Mouse (Mus musculus) intestine, embryonic 15.5 days (tissue): ENCODE data around the gene Dcun1d1. TPM values are rescaled to one million over a fixed set of nuclear protein-coding genes. Genes with fewer than 3 reads are reported as not detected.

Experiments used
- ATAC-seq: fragments of 200-750 bp; cut with Nextera tagmentation; 2 replicates; pipeline ENCODE4 v1.8.0; 2017; ENCODE audit warnings: moderate TSS enrichment, moderate library complexity
- H3K27ac ChIP-seq: fragments of 300-500 bp; sonication (generic); 2 replicates; pipeline ENCODE4 v1.5.1; 2015; ENCODE audit warnings: mild to moderate bottlenecking, inconsistent platforms
- H3K27me3 ChIP-seq: fragments of 300-500 bp; sonication (generic); replicated peaks from 2 replicates; pipeline ENCODE4 v1.6.1; 2015; ENCODE audit warnings: inconsistent platforms
- H3K36me3 ChIP-seq: fragments of 300-500 bp; sonication (generic); 2 replicates; pipeline ENCODE4 v1.6.1; 2015; ENCODE audit warnings: inconsistent platforms
- H3K4me1 ChIP-seq: fragments of 300-500 bp; sonication (generic); replicated peaks from 2 replicates; pipeline ENCODE4 v1.6.1; 2015; ENCODE audit warnings: inconsistent platforms
- H3K4me2 ChIP-seq: fragments of 300-500 bp; sonication (generic); replicated peaks from 2 replicates; pipeline ENCODE4 v1.6.1; 2015; ENCODE audit warnings: mild to moderate bottlenecking, inconsistent platforms
- H3K4me3 ChIP-seq: fragments of 300-500 bp; sonication (generic); replicated peaks from 2 replicates; pipeline ENCODE4 v1.5.1; 2015; ENCODE audit warnings: inconsistent platforms
- H3K9ac ChIP-seq: fragments of 300-500 bp; sonication (generic); 2 replicates; pipeline ENCODE4 v1.6.1; 2015; ENCODE audit warnings: inconsistent platforms
- H3K9me3 ChIP-seq: fragments of 300-500 bp; sonication (generic); 2 replicates; pipeline ENCODE4 v1.6.1; 2016; ENCODE audit warnings: inconsistent platforms
- WGBS: fragments of 180-500 bp; shearing (Covaris S2); methylation state at CpG from one replicate; pipeline ENCODE4 v1.1.7; 2015; 5-methylcytosine and 5-hydroxymethylcytosine counted together
- polyA plus RNA-seq: library from polyadenylated mRNA; unstranded; fragments of >200 nt; fragmentation: Nextera tagmentation; extraction: Ambion mirVana; gene quantifications from 2 replicates; pipeline ENCODE4 v1.2.1, GENCODE M21; 2015

Gene Dcun1d1
- polyA plus RNA-seq, 1 experiment from 2014 or later: 105 TPM

DNA sequence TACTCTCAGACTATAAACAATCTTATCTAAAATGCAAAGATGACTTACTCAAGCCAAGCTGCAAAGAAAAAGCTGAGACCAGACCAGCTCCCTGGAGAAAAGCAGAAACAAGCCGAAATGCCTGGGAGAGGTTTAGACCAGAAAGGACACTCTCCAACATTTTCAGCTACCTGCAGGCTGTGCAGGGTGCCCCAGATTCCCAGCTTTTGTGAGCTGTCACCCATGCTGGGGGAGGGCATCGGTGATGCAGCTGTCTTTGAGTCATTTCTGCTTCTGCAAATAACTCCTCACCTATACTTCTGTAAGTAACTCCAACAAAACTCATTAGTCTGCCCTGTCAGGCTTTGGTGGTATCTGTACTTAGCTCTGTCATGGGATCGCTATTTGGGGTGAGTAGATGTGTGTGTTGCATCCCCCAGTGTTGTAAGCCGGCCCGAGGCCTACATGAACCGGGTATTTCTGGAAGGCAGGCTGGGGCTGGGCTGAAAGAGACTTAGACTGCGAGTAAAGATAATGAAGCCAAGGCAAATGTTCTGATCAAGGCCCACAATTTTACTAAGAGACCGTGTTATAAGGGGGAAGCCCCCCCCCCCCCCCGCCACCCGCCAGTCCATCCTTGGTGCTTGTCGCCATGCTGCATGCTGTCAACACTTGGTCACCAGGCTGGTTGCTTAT, 17.8 kb upstream of the Dcun1d1 start:
- Histone ChIP-seq H3K4me3 (no peak overlapping the region), H3K9ac (no peak overlapping the region), H3K4me1 (no peaks in the 10 kb centered on the region), H3K4me2 (no peak overlapping the region), H3K36me3 (no peaks in the 10 kb centered on the region), H3K27ac (no peak overlapping the region), H3K9me3 (no peaks in the 10 kb centered on the region), H3K27me3 (no peaks in the 10 kb centered on the region)
- 93% methylated on average over 11 of the region's 11 CpGs for WGBS
- ATAC-seq: no peak

DNA sequence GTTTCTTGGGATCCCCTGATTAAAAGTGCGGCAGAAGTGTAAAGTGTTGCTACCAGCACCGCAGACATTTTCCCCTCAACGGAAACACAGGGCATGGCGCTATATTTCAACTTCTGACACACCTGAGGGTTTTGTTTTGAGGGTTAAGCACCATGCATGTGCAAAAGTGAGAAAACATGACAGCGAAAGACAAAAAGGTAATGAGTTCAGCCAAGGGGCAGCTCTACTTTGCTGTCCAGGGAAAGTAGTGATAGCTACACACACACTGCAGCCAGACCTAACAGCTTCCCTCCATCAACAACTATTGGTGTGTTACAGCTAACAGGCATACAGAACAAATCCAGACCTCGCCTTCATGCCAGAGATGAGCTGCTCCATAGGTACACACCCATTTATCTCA, 16.6 kb upstream of the Dcun1d1 start:
- H3K4me3 ChIP-seq: no peak overlapping the region
- no peaks in the 10 kb centered on the region for H3K36me3 ChIP-seq
- no peaks in the 10 kb centered on the region for H3K27me3 ChIP-seq
- H3K9ac ChIP-seq: no peak overlapping the region
- H3K9me3 ChIP-seq: no peaks in the 10 kb centered on the region
- no peak for ATAC-seq
- H3K4me2 ChIP-seq: no peak overlapping the region
- H3K27ac ChIP-seq: no peak overlapping the region
- H3K4me1 ChIP-seq: no peaks in the 10 kb centered on the region
- 80% methylated on average over 6 of the region's 6 CpGs for WGBS

DNA sequence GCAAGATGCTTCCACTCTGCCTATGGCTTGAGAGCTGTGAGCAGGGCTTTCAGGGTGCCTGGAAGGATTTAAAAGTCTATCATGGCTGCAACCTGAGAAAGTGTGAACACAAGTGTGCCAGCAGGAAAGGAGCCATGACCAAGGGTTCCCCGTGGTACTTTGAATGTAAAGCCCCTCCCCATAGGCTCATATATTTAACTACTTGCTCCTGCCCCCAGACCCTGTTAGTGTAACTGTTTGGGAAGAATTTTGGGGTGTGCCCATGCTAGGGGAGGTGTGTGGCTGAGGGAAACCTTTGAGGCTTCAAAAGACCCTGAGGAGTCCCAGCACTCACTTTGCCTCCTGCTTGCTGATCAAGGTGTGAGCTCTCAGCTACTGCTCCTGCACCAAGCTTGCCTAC, 15.9 kb upstream of the Dcun1d1 start:
- no peak overlapping the region for H3K27ac ChIP-seq
- whole genome bisulfite sequencing: 48% methylated on average over 1 of the region's 1 CpGs
- H3K9me3 ChIP-seq: no peaks in the 10 kb centered on the region

GRCm38 (mm10) chr3:35948197-35948596, 11.0 kb upstream of the Dcun1d1 start:
- Histone ChIP-seq H3K4me1 (no peaks in the 10 kb centered on the region), H3K9ac (no peak overlapping the region), H3K4me3 (no peak overlapping the region), H3K27me3 (no peaks in the 10 kb centered on the region), H3K27ac (no peak overlapping the region), H3K9me3 (no peaks in the 10 kb centered on the region), H3K4me2 (no peak overlapping the region), H3K36me3 (no peaks in the 10 kb centered on the region)
- ATAC-seq: no peak
- 92% methylated on average over 7 of the region's 7 CpGs for WGBS

More for the DNA sequence above, 15.9 kb upstream of the Dcun1d1 start:
- Histone ChIP-seq H3K9ac (no peak overlapping the region), H3K4me2 (no peak overlapping the region), H3K4me1 (no peaks in the 10 kb centered on the region), H3K36me3 (no peaks in the 10 kb centered on the region), H3K27me3 (no peaks in the 10 kb centered on the region), H3K4me3 (no peak overlapping the region)
- no peak for ATAC-seq

- Histone ChIP-seq H3K4me2 (no peak overlapping the region), H3K27me3 (no peaks in the 10 kb centered on the region), H3K4me1 (no peaks in the 10 kb centered on the region), H3K27ac (no peak overlapping the region), H3K4me3 (no peak overlapping the region), H3K36me3 (peaks cover 10% of the 10 kb centered on the region; the same call in 1 of the 2 replicates), H3K9ac (no peak overlapping the region), H3K9me3 (no peaks in the 10 kb centered on the region)
- no peak for ATAC-seq
- 80% methylated on average over 4 of the region's 4 CpGs for WGBS
Observed at GRCm38 (mm10) chr3:35940520-35941135, 3.4 kb upstream of the Dcun1d1 start.

DNA sequence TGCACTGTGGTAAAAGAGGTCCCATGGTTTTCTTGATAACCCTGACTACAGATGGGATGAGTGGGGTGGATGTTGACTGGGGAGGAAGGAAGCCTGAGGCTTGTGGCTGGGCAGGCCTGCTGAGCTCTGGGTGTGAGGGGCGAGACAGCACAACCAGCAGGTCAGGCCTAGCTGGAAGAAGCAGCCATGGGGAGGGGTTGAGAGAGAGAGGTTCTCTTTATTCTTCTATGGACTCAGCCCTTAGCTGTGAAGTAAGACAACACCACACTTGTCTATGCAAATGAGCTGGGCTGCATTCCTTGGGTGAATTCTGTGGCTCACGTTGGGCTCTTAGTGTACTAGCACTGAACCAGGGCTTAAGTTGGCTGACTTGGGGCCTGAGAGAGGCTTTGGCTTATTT, 2.8 kb upstream of the Dcun1d1 start:
- no peaks in the 10 kb centered on the region for H3K27me3 ChIP-seq
- peaks cover 10% of the 10 kb centered on the region; the same call in 1 of the 2 replicates for H3K36me3 ChIP-seq
- H3K4me2 ChIP-seq: no peak overlapping the region
- no peak for ATAC-seq
- H3K9me3 ChIP-seq: no peaks in the 10 kb centered on the region
- WGBS: 44% methylated on average over 2 of the region's 2 CpGs
- H3K4me1 ChIP-seq: no peaks in the 10 kb centered on the region
- H3K4me3 ChIP-seq: no peak overlapping the region
- H3K9ac ChIP-seq: no peak overlapping the region
- H3K27ac ChIP-seq: no peak overlapping the region

- H3K36me3 ChIP-seq: peaks cover 3% of the 10 kb centered on the region; the same call in 1 of the 2 replicates
- no peaks in the 10 kb centered on the region for H3K9me3 ChIP-seq
- H3K27me3 ChIP-seq: no peaks in the 10 kb centered on the region
- WGBS: under 1% methylated on average over 14 of the region's 14 CpGs
- peak overlapping the region; percentile 83 for H3K4me2 ChIP-seq
- ATAC-seq: peak; percentile 48
- peak overlapping the region; percentile 98 for H3K4me3 ChIP-seq
- peaks cover 12% of the 10 kb centered on the region for H3K4me1 ChIP-seq
- H3K9ac ChIP-seq: peak overlapping the region; percentile 99
- H3K27ac ChIP-seq: peak overlapping the region; percentile 95
Observed at GRCm38 (mm10) chr3:35933405-35933777, 3.9 kb downstream of the Dcun1d1 start.

GRCm38 (mm10) chr3:35932735-35933404, 4.4 kb downstream of the Dcun1d1 start:
- Histone ChIP-seq H3K27ac (peak overlapping the region; percentile 95), H3K9ac (peak overlapping the region; percentile 99), H3K4me1 (peaks cover 12% of the 10 kb centered on the region), H3K9me3 (no peaks in the 10 kb centered on the region), H3K36me3 (peaks cover 2% of the 10 kb centered on the region; the same call in 1 of the 2 replicates), H3K27me3 (no peaks in the 10 kb centered on the region), H3K4me3 (peak overlapping the region; percentile 98), H3K4me2 (peak overlapping the region; percentile 83)
- WGBS: under 1% methylated on average over 37 of the region's 73 CpGs
- ATAC-seq: peak; percentile 93

DNA sequence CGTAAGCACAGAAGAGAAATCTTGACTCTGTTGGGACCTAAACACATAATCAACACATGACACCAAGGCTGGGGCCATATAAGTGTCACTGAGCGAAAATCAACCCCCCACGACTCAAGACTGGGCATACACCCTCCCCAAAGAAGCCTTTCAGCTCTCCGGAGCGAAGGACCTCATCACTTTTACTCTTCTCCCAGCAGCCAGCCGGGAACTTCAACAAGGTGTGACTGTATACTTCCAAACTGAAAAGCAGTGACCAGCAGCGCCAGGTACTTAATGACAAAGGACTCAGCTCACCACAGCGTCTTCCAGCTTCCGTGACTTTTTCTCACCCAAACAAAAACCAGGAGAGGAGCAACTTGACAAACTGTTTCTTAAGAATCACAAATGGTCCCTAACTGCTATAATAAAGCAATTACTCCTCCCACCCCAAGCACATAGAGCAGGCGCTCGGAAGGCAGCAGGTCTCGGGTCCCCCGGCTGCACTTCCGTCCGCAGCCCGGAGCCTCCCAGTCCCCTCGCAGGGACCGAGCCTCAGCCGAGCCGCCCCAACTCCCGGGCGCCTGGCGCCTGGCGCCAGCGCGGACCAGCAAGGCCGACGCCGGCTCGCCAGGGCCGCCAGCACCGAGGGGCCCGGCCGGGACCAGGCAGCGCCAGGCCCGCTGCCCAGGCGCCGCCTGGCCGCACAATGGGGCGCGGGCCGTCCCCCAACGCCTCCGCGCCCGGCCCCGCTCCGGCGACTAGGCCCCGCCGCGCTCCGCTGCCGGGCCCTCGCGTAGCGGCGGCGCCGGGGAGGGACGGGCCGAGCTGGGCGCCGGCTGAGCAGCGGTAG, 5.1 kb downstream of the Dcun1d1 start:
- Histone ChIP-seq H3K4me3 (peak overlapping the region; percentile 98), H3K9me3 (no peaks in the 10 kb centered on the region), H3K4me2 (peak overlapping the region; percentile 83), H3K4me1 (peaks cover 12% of the 10 kb centered on the region), H3K27me3 (no peaks in the 10 kb centered on the region), H3K36me3 (no peaks in the 10 kb centered on the region), H3K27ac (peak overlapping the region; percentile 95), H3K9ac (peak overlapping the region; percentile 99)
- peak; percentile 87 for ATAC-seq
- under 1% methylated on average over 46 of the region's 65 CpGs for WGBS

- no peaks in the 10 kb centered on the region for H3K9me3 ChIP-seq
- no peak overlapping the region; the same call in 1 of the 2 replicates for H3K27ac ChIP-seq
- peaks cover 12% of the 10 kb centered on the region for H3K4me1 ChIP-seq
- no peaks in the 10 kb centered on the region for H3K27me3 ChIP-seq
- H3K9ac ChIP-seq: peak overlapping the region; percentile 99
- peak overlapping the region; percentile 98 for H3K4me3 ChIP-seq
- 27% methylated on average over 7 of the region's 7 CpGs for WGBS
- H3K4me2 ChIP-seq: peak overlapping the region; percentile 83
- no peak for ATAC-seq
- H3K36me3 ChIP-seq: no peaks in the 10 kb centered on the region
Observed at GRCm38 (mm10) chr3:35931359-35931758, 5.9 kb downstream of the Dcun1d1 start.

- Histone ChIP-seq H3K27ac (no peak overlapping the region), H3K9me3 (no peaks in the 10 kb centered on the region), H3K36me3 (no peaks in the 10 kb centered on the region), H3K4me3 (no peak overlapping the region), H3K4me1 (peaks cover 12% of the 10 kb centered on the region), H3K27me3 (no peaks in the 10 kb centered on the region), H3K9ac (no peak overlapping the region), H3K4me2 (no peak overlapping the region)
- 37% methylated on average over 8 of the region's 8 CpGs for WGBS
- ATAC-seq: no peak
Observed at GRCm38 (mm10) chr3:35929831-35930230, 7.4 kb downstream of the Dcun1d1 start.

GRCm38 (mm10) chr3:35929406-35929805, 7.8 kb downstream of the Dcun1d1 start:
- no peak overlapping the region for H3K4me2 ChIP-seq
- H3K27me3 ChIP-seq: no peaks in the 10 kb centered on the region
- WGBS: 60% methylated on average over 3 of the region's 3 CpGs
- no peaks in the 10 kb centered on the region for H3K9me3 ChIP-seq
- no peaks in the 10 kb centered on the region for H3K36me3 ChIP-seq
- no peak overlapping the region for H3K27ac ChIP-seq
- peaks cover 12% of the 10 kb centered on the region for H3K4me1 ChIP-seq
- ATAC-seq: no peak
- H3K4me3 ChIP-seq: no peak overlapping the region
- H3K9ac ChIP-seq: no peak overlapping the region
